In genomic region chr11:114022166-114022565, GRCm38 (mm10) we compare ENCODE assay signal across 15 mouse cellular contexts.
"Had no signal": no experiment of that assay in that cellular context is flagged by ENCODE, and none has a peak within 500 bp of the region (broad histone marks: within the 10 kb centered on the region; RNA-seq: fewer than 3 reads in every experiment).

No protein-coding gene starts in this region.

- H3K9ac ChIP-seq: neural tube, embryonic 12.5 days; neural tube, embryonic 13.5 days; neural tube, embryonic 15.5 days; stomach, embryonic 15.5 days had no signal

- H3K27me3 ChIP-seq: neural tube, embryonic 12.5 days; neural tube, embryonic 13.5 days; neural tube, embryonic 15.5 days had no signal

- H3K4me2 ChIP-seq: neural tube, embryonic 12.5 days; neural tube, embryonic 13.5 days; neural tube, embryonic 15.5 days; stomach, embryonic 15.5 days had no signal

- H3K27ac ChIP-seq: neural tube, embryonic 12.5 days; neural tube, embryonic 13.5 days; neural tube, embryonic 15.5 days; stomach, embryonic 15.5 days; stomach, postnatal 0 days had no signal

- DNase-seq: right cerebral cortex, adult 18-20 months; right cerebral cortex, postnatal 14 days; right cerebral cortex, postnatal 25 days; right cerebral cortex, postnatal 4 days; spleen, adult 18-20 months; thymus, adult 18-20 months; thymus, adult 2 months; thymus, postnatal 25 days; thymus, postnatal 36 days; thymus, postnatal 4 days had no signal

- H3K4me3 ChIP-seq: neural tube, embryonic 12.5 days; neural tube, embryonic 13.5 days; neural tube, embryonic 15.5 days; stomach, embryonic 15.5 days had no signal

- H3K9me3 ChIP-seq: neural tube, embryonic 12.5 days; neural tube, embryonic 13.5 days; neural tube, embryonic 15.5 days; stomach, embryonic 15.5 days had no signal

- H3K36me3 ChIP-seq: neural tube, embryonic 12.5 days; neural tube, embryonic 13.5 days; neural tube, embryonic 15.5 days; stomach, embryonic 15.5 days had no signal
